Mouse (Mus musculus) E14TG2a.4 (cell line): ENCODE data around the gene 1110012L19Rik.
"Not testable (repeated sequence)": the region's sequence is repeated elsewhere in the genome, so short reads cannot be mapped to it uniquely, and the experiment has no call there.

Source experiments
- H3K27me3 ChIP-seq: 2 replicates; pipeline ENCODE4 v1.6.1; 2014; ENCODE audit warnings: low read length, control low read depth; ENCODE audit not compliant: insufficient read depth
- H3K36me3 ChIP-seq: 2 replicates; pipeline ENCODE4 v1.6.1; 2014; ENCODE audit warnings: low read length, control low read depth; ENCODE audit not compliant: insufficient read depth
- H3K4me1 ChIP-seq: replicated peaks from 2 replicates; pipeline ENCODE4 v1.6.1; 2014; ENCODE audit warnings: low read depth, low read length, control low read depth
- H3K4me3 ChIP-seq: replicated peaks from 2 replicates; pipeline ENCODE4 v1.5.1; 2014; ENCODE audit warnings: mild to moderate bottlenecking, low read length
- H3K9me3 ChIP-seq: 2 replicates; pipeline ENCODE4 v1.6.1; 2014; ENCODE audit warnings: low read length, control low read depth
- CTCF ChIP-seq: conservative IDR thresholded peaks from 2 replicates; pipeline ENCODE4 v1.5.1; 2014; ENCODE audit warnings: low read length
- NANOG ChIP-seq: IDR thresholded peaks from 2 replicates; pipeline ENCODE4 v1.6.1; 2014; ENCODE audit warnings: borderline replicate concordance, low read length, mixed read lengths
- POU5F1 ChIP-seq: IDR thresholded peaks from 2 replicates; pipeline ENCODE4 v1.6.1; 2014; ENCODE audit warnings: low read length, borderline replicate concordance

Gene 1110012L19Rik

DNA sequence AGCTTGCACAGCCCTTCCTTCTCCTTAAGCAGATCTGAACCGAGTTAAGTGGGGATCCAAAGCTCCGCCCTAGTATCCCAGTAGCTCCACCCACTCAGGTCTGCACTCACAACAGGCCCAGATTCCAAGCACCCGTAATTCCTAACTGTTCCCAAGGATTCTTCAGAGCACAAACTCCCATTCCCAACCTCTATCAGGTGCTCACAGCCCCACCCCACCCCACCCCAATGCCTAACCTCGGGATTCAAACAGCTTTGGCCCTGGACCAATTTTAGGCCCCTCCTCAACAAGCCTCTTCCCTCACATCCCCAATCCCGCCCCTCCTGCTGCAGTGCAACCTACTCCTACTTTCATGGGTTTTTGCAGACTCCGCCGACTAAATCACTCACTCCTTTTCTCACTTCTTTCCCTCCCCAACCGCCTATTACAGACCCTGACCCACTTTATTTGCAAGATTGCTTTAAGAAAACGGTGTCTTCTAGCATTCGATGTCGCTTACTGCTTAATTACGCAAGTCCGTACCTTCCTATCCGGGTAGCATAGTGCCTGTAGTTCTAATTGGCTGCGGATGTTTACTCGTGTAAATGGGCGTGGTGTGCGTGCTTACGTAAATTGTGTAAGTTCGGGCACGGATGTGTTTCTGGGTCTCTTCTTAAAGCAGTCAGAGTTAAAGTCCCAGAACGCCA lies at the start of gene 1110012L19Rik:
Gene 1110012L19Rik (plus strand): TSS at position 602 of the 686 bp plus-strand sequence.
- H3K27me3 ChIP-seq: no peaks in the 10 kb centered on the region
- 0 out of 2 replicates have a peak, but pooled peaks cover 6% of the 10 kb centered on the region for H3K4me1 ChIP-seq
- peaks cover 4% of the 10 kb centered on the region; the same call in 1 of the 2 replicates for H3K9me3 ChIP-seq
- no peak for TF ChIP-seq NANOG
- no peak for TF ChIP-seq CTCF
- TF ChIP-seq POU5F1: no peak
- H3K36me3 ChIP-seq: peaks cover 20% of the 10 kb centered on the region
- peak within 1 kb of the TSS; percentile 79 for H3K4me3 ChIP-seq

GRCm38 (mm10) chrX:70362985-70363384 lies 22.7 kb upstream of the 1110012L19Rik start:
- Histone ChIP-seq H3K9me3 (no peaks in the 10 kb centered on the region), H3K36me3 (no peaks in the 10 kb centered on the region; the same call in 1 of the 2 replicates), H3K4me1 (peaks cover 12% of the 10 kb centered on the region; the same call in 1 of the 2 replicates), H3K4me3 (no peak overlapping the region), H3K27me3 (no peaks in the 10 kb centered on the region)
- TF ChIP-seq NANOG (no peak), CTCF (no peak), POU5F1 (no peak)

DNA sequence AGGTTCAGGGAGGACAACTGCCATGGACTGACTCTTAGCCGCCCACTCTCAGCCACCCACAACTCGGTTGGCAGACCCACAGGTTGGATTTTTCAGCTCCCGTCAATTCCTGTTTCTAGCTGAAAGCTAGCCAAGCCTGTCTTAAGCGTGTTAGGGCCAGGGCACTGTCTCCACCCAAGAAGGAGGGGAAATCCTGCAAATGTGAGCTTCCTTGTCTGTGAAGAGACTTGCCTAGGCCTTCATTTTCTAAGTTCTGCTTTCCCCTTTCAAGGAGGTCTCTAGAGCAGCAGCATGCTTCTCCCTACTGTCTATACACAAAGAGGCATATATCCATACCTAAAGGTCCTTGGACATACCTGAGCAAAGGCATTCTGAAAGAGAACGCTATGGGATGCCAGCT lies 22.2 kb upstream of the 1110012L19Rik start:
- Histone ChIP-seq H3K36me3 (no peaks in the 10 kb centered on the region; the same call in 1 of the 2 replicates), H3K9me3 (no peaks in the 10 kb centered on the region), H3K4me1 (peaks cover 12% of the 10 kb centered on the region; the same call in 1 of the 2 replicates), H3K27me3 (no peaks in the 10 kb centered on the region), H3K4me3 (no peak overlapping the region)
- no peak for TF ChIP-seq CTCF

GRCm38 (mm10) chrX:70364202-70364601 lies 21.5 kb upstream of the 1110012L19Rik start:
- Histone ChIP-seq H3K9me3 (no peaks in the 10 kb centered on the region), H3K36me3 (no peaks in the 10 kb centered on the region; the same call in 1 of the 2 replicates), H3K4me1 (peaks cover 12% of the 10 kb centered on the region; the same call in 1 of the 2 replicates), H3K27me3 (no peaks in the 10 kb centered on the region), H3K4me3 (peak overlapping the region; percentile 76)
- TF ChIP-seq POU5F1: no peak
- TF ChIP-seq NANOG: no peak
- no peak for TF ChIP-seq CTCF

DNA sequence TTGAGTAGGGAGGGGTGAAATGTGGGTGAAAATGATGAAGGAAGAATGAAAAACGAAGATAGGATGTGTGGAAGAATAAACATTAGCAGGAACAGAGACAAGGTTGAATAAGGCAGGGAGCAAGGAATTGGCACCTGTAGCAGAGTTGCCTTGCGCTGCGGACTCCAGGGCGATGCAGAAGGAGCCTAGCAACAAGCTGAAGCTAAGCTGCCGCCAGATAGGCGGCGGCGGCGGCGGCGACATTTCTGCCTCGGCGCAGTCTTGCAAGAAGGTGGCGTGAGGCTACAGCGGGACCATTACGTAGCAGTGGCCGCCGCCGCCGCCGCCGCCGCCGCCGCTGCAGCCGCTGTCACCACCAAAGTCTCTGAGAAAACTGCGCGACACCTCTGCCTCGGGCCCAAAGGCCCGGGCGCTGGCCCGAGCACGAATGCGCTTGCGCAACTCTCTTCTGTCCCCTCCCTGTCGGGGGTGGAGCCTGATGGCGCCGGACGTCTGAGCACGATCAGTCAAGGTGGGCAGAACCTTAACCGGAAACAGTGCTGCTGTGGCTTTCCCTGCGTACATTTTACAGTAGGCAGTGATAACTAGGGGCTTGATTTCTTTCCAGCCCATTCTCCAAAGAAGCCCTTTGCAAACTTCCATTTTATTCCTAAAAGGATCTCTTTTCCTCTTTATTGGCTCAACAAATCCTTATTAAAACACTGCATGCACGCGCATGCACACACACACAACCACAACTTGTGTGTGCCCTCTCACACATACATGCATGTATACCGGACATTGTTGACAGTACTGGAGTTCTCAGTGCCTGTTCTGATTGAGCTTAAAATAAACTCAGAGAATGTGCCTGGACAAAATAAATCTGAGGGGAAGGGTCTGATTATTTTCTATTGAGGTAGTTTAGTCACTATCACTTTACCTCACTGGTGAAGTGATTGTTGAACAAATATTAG lies 20.7 kb upstream of the 1110012L19Rik start, which contains the start of gene Ids:
Gene Ids (minus strand): TSS at position 424 of the 953 bp plus-strand sequence.
- Histone ChIP-seq H3K36me3 (no peaks in the 10 kb centered on the region; the same call in 1 of the 2 replicates), H3K4me3 (peak within 1 kb of the TSS; percentile 76), H3K27me3 (no peaks in the 10 kb centered on the region), H3K9me3 (no peaks in the 10 kb centered on the region), H3K4me1 (peaks cover 12% of the 10 kb centered on the region; the same call in 1 of the 2 replicates)
- no peak for TF ChIP-seq POU5F1
- no peak for TF ChIP-seq CTCF
- TF ChIP-seq NANOG: no peak

DNA sequence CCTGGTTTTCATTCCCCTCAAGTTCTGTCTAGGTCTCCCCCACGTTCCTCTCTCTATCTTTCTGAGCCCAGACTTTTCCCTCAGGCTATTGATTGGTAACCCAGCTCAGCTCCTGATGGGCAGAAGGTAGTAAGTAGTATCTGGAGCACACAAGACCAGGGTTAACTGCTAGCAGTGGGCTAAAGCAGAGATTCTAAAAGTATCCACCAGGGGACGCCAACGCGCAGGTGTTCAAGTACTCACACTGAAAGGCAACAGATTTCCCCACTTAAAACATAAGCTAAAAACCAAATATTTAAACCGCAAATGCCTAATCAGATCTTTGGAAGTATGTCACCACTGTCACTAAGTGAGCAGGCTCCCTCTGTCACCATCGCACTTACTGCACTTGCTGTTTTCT lies 15.9 kb upstream of the 1110012L19Rik start:
- H3K4me3 ChIP-seq, H3K9me3 ChIP-seq, H3K36me3 ChIP-seq, H3K27me3 ChIP-seq, H3K4me1 ChIP-seq: not testable (repeated sequence)

DNA sequence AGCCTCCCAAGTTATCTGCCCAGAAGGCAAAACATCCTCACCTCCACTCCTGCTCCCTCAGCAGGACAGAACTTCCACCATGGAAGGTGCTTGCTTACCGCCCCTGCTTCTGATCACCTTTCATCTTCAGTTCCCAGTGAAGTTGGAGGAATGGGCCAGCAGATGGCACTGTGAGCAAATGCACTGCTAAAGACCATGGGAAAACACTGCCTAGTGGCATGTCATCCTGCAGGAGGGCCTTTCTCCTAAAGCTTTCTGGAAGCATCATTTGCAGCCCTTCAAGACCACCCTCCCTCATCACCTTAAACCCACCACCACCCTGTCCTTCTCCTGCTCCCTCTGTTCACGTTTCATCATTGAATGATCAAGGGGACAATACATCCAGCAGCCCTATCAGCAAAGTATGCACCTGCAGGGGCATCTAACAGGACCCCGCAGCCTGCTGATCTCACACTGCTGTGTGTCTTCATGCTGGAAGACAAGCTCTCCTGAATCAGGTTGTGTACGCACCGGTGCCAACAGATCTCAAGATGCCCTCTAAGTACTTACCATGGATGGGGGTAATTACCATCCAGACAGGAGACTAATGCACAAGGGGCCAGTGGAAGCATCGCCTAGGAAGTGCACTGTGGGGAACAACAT lies 11.1 kb upstream of the 1110012L19Rik start:
- not testable (repeated sequence) for H3K4me3 ChIP-seq, H3K9me3 ChIP-seq, H3K4me1 ChIP-seq, H3K36me3 ChIP-seq, H3K27me3 ChIP-seq

- H3K4me3 ChIP-seq: peak overlapping the region; percentile 79
- peaks cover 4% of the 10 kb centered on the region; the same call in 1 of the 2 replicates for H3K9me3 ChIP-seq
- H3K36me3 ChIP-seq: peaks cover 20% of the 10 kb centered on the region
- 0 out of 2 replicates have a peak, but pooled peaks cover 6% of the 10 kb centered on the region for H3K4me1 ChIP-seq
- TF ChIP-seq CTCF (no peak), NANOG (no peak), POU5F1 (no peak)
- H3K27me3 ChIP-seq: no peaks in the 10 kb centered on the region
Observed at GRCm38 (mm10) chrX:70384917-70385275, 781 bp upstream of the 1110012L19Rik start.
